Mouse (Mus musculus): Measurements from ENCODE around the gene Ttll1.
A peak's percentile ranks its signal among the peaks of the same experiment; 100 is the strongest.
"Not testable (repeated sequence)": the region's sequence is repeated elsewhere in the genome, so short reads cannot be mapped to it uniquely, and the experiment has no call there.

The Ttll1 gene

DNA sequence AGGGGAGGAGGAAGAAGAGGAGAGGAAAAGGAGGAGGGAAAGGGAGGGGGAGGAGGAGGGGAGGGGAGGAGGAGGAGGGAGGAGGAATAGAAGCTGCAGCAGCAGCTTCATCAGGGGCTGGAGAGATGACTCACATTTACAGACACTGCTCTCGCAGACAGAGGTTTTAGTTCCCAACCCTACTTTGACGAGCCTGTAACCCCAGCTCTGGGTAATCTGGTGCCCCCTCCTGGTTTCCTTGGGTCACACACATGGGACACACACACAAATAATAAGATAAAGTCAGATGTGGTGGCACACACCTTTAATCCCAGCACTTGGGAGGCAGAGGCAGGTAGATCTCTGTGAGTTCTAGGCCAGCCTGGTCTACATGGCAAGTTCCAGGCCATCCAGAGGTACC is 27.2 kb downstream of the Ttll1 start:
- peak; percentile 49 for DNase-seq (ENCODE audit: extremely low read depth, low read depth)

DNA sequence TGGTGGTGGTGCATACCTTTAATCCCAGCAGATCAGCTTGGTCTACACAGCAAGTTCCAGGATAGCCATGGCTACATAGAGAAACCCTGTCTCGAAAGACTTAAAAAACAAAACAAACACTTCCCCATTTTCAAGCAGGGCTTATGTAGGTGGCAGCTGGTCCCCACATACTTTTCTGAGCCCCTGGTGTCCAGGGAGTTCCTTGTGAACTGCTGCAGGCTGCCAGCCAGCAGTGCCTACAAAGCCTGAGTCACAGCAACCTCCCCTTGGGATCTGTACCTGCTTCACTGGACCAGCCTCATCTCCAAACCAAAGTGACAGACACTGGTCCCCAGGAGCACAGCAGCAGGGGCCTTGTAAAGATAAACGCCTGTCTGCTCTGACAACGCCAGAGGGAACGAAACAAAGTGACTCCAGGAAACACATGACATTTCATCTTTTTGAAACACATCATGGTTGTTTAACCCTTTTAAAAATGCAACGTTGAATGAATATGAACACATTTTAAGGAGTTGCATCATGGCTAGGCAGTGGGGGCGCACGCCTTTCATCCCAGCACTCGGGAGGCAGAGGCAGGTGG is 28.0 kb downstream of the Ttll1 start:
- peak; percentile 48 for DNase-seq (ENCODE audit: extremely low read depth, low read depth)

DNA sequence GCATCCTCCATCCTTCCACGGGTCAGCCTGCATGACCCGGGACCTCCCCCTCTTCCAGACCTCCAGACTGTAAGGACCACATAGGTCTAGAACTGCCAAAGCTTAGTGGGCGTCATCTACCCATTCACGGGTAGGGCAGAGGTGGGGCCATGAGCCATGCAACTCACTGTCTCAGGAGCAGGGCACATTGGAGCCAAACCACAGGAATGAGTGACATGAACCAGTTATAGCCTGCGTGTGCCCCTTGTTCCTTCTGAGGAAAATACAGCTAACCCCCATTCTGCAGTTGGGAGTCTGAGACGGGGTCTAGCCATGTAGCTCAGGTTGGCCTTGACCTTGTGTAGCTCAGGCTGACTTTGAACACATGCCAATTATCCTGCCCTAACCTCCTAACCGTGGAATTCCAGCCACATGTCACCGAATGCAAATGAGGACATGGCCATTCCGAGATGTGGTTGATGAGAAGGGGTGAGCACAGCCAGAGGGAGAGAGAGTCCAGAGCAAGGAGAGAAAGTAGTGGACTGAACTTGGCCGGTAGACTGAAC is 29.4 kb downstream of the Ttll1 start:
- no peak for DNase-seq (ENCODE audit: extremely low read depth, low read depth)

DNA sequence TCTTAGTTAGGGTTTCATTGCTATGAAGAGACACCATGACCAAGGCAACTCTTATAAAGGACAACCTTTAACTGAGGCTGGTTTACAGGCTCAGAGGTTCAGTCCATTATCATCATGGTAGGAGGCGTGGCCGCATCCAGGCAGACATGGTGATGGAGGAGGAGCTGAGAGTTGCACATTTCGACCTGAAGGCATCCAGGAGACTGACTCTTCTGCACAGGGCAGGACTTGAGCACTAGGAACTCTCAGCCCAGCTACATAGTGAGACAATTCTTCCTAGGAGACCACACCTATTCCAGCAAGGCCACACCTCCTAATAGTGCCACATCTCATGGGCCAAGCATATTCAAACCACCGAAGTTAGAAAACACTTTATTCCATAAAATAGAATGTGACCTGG is 30.9 kb downstream of the Ttll1 start:
- DNase-seq (ENCODE audit: extremely low read depth, low read depth): no peak

DNA sequence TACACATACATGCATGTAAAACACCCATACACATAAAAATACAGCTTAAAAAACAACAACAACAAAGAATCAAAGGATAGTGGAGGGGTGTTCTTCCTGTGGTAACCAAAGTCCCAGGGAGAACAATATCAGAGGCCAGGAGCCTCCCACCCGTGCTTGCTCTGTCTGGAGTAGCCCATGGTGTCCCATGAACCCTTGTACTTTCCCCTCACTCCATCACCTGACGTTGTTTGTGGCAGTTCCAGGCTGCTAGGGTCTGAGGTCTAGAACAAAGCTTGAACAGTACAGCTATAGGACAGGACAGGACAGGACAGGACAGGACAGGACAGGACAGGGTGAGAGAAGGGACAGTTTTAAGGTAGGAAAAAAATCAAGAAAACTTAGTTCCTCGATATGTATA is 32.6 kb downstream of the Ttll1 start:
- no peak for DNase-seq (ENCODE audit: extremely low read depth, low read depth)

DNA sequence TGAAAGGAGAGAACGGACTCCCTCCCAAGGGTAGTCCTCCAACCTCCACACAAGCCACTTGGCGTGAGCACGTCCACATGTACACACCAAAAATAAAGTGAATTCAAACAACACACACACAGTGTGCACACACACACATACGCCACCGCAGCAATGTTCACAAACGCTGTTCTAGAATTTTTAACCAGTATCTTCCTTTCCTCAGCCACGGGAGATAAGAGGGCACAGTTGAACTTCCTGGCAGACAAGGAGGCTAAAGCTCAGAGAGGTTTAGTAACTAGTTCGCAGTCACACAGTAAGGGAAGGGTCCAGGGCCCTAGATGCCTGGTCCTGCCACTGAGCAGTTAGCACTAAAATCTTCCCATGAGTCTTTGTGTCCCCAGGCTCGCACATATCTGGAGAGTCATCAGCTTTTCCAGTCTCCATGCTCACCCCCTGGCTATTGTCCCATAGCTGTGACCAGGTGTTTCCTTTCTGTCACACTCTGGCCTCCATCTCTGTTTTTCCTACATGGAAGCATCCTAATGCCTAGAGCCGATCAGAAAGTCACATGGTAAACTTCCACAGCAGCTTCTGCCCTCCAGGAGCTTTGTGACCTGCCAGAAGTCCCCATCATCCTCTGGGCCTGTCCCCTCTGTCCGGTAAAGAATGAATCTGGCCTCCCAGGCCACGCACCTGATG is 34.0 kb downstream of the Ttll1 start:
- DNase-seq (ENCODE audit: extremely low read depth, low read depth): no peak

DNA sequence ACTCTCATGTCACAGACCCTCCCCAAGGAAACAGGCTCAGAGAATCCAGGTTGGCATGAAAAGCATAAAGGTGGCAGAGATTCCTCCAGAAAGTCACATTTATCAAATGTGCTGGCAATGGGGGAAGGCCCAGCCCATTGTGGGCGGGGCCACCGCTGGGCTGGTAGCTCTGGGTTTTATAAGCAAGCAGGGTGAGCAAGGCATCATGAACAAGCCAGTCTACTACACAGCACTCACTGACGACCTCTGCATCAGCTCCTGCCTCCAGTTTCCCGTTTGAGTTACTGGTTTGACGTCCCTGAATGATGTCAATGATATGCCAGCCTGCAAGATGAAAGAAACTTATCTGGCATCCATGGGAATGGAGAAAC is 36.2 kb downstream of the Ttll1 start:
- peak; percentile 32 for DNase-seq (ENCODE audit: extremely low read depth, low read depth)

DNA sequence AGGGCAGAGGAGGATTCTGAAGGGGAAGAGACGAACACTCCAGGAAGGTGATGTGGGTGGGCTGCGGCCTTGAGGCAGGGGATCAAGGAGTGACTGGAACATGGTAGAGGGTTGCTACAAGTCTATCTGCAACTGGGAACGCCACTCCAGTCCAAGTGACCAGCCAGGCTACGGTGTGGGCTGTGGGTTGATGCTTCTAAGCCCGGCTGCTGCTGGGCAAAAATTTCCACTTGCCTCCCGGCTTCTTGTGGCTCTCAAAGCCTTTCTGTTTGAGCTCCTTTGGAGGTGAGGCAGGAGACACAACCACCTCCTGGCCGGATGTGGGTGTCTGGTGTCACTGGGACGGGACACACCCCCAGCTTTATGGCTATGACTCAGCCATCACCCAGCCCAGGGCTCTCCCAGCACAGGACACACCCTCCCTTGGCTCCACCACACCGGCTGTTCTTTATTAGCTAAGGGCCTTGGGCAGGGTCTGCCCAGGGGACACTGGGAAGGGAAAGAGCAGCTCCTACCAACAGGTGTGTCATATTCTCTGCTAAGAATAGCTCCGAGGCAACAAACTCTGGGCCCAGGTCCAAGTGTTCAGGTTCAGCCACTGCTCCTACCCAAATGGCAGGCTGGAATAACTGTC is 36.7 kb downstream of the Ttll1 start:
- peak; percentile 58 for DNase-seq (ENCODE audit: extremely low read depth, low read depth)

DNA sequence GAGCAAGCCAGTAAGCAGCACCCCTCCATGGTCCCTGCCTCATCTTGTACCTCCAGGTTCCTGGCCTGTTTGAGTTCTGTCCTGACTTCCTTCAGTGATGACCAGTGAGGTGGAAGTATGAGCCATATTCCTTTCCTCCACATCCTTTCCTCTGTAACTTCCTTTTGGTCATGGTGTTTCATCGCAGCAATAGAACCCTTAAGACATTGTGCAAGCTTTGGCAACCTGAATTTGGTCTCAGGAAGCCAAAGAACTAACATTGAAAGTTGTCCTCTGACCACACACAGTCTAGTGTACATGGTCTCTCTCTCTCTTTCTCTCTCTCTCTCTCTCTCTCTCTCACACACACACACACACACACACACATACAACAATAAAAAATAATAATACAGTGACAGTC is 37.4 kb downstream of the Ttll1 start:
- DNase-seq (ENCODE audit: extremely low read depth, low read depth): no peak

DNA sequence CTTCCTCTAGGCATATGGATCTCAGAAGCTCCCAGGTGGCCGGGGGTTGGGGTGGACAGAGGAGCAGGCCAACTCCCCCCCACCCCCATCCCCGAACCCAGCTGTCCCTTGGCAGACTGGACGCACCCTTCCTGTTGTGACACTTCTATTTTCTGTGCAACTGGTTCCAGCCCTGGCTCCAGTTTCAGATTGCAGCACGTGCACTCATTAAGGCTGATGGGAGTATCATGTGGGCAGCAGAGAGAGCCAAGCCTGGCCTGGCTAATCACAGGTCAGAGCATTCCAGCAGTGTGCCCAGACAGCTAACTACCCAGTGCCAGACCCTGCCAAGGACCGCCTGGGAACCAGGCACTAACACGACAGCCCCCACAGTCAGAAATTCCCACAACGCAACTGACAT is 39.2 kb downstream of the Ttll1 start:
- DNase-seq (ENCODE audit: extremely low read depth, low read depth): no peak

DNA sequence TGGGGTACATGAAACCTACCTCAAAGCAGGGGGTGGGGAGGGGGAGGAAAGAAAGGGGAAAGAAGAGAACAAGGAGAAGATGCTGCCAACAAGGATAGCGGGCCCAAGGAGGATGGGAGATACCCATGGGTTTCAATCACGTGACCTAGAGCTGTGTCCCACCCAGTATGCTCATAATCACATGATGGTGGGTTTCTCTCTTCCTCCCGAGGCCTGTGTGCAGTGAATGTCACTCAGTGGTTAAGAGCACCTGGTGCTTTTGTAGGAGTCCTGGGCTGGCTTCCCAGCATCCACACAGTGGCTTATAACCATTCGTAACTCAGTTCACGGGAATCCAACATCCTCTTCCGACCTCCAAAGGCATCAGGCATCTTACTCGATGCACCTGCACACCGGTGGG is 40.2 kb downstream of the Ttll1 start:
- DNase-seq (ENCODE audit: extremely low read depth, low read depth): no peak

DNA sequence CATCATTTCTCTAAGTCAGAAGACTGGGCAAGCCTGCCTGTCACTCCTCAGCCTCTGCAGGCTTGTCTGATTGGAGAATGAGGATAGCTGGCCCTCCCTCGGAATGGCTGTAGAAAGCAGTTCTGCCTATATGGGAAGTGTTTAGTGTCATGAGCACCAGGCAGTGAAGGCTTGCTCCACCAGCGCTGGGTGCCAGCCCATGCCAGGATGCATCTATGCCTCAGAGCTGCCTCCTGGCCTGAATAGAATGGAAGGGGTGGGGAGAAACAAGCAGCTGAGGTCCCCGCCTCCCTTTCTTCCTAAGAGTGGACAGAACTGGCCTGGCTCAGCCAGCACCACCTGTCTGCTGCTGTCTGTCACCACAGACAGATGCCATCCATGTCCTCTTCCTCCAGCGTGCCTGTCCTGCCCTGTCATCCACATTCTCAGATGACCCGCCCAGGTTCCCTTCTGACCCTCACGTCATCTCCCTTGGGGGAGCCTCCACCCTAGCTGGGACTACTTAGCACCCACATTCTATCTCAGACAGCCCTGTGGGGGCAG is 41.3 kb downstream of the Ttll1 start:
- DNase-seq (ENCODE audit: extremely low read depth, low read depth): no peak

DNA sequence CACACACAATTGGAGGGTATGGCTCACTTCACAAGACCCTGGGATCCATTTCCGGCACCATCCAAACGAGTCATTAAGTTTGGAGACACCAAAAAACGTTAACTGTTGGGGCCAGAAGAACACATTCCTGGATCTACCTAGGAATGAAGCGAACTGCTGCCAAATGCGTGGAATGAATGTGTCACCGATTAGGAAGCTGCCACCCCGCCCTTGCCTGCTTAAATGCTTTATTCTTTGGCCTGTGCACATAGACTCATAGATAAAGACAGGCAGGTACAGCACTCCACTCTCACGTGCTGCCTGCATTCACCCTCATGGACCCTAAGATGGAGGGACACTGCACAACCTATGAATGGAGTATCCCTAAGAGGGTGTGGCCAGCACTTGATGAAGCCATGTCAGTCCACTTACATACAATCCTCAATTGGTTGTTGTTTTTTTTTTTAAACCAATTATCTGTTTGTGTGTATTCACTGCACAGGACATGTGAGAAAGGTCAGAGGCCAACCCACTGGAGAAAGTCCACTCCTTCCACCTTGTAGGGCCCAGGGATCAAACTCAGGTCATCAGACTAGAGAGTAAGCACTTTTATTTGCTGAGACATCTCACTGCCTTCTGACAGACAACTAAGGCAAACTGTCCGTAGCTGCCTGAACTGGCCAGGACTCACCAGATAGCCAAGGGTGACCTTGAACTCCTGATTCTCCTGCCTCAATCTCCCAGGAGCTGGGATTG is 43.3 kb downstream of the Ttll1 start:
- DNase-seq (ENCODE audit: extremely low read depth, low read depth): no peak

DNA sequence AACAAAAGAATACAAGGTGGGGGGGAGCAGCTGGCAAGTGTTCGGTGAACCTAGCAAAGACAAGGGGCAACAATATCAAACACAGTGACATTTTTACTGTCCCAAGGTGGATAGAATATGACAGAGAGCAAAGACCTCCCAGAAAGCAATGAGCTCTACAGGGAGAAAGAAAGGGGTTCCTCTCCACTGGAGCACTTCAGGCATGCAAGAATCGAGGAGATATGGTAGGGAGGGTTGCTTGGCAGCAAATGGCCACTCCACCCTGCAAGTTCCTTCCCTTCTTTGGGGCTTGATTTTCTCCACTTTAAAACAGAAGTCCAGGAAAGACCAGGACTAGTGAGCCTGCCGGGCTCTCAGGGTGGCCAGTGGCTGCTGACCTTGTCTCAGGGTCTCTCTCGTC is 44.4 kb downstream of the Ttll1 start:
- no peak for DNase-seq (ENCODE audit: extremely low read depth, low read depth)

DNA sequence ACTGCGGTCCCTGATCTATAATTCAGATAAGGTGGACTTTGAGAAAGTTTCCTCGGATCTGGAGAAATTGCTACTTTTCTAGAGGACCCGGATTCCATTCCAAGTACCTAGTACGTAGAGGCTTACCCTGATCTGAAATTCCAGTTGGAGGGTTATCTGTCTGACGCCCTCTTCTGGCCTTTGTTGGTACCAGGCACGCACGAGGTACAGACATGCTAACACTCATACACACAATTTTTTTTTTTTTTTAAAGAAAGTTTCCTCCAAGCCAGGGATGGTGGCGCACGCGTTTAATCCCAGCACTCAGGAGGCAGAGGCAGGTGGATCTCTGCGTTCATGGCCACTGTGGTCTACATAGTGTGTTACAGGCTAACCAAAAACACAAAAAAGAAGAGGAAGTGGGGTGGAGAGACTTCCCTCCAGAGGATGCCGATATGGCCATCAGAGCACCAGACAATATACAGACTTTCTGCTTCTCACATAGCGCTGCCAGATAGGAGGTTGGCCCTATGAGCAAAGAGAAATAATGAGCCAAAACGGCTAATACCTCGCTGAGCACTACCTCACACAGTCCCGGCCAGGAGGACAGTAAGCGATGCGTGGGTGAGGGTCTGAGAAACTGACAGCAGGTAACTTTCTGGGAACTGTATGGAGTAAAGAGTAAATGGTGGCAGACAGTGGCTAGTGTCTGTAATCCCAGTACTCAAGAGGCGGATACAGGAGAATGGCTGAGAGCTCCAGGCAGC is 45.6 kb downstream of the Ttll1 start:
- DNase-seq (ENCODE audit: extremely low read depth, low read depth): no peak

DNA sequence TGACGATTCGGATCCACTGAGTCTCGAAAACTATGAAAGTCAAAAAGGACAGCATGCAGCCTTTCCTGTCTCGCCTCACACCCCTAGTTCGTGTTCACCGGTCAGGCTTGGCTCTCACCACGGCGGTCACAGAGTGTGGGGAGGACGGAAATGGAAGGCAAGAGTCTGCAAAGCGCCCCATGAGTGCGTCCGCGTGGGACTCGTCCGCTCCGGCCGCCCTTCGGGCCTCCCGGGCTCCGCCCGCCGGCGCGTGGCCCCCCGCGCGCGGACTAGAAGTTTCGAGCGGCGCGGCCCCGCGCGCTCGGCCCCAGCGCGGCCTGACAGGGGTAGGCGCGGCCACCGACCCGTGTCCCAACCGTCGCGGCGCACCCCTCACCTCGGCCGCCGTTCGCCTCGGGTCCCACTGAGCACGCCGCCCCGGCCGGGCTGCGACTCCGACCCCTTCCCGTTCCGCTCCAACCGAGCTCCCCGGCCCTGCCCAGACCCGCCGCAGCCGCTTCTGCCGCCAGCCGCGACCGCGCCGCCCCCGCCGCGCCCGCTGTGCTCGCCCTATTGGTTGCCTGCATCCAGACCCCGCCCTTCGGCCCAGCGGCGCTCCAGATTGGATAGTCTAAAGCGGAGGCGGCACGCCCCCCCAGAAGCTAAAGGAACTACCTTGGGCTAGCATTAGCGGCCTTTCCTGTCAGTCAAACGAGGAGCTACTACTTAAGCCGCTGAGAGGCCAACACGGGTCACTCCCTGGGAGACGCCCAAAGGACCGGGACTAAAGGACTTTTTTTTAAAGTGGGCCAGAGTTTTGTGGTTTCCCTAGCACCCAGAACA is 46.4 kb downstream of the Ttll1 start, which contains the start of gene Pacsin2:
Gene Pacsin2 (minus strand): TSS at position 524 of the 822 bp plus-strand sequence.
- DNase-seq (ENCODE audit: extremely low read depth, low read depth): peak; percentile 97

DNA sequence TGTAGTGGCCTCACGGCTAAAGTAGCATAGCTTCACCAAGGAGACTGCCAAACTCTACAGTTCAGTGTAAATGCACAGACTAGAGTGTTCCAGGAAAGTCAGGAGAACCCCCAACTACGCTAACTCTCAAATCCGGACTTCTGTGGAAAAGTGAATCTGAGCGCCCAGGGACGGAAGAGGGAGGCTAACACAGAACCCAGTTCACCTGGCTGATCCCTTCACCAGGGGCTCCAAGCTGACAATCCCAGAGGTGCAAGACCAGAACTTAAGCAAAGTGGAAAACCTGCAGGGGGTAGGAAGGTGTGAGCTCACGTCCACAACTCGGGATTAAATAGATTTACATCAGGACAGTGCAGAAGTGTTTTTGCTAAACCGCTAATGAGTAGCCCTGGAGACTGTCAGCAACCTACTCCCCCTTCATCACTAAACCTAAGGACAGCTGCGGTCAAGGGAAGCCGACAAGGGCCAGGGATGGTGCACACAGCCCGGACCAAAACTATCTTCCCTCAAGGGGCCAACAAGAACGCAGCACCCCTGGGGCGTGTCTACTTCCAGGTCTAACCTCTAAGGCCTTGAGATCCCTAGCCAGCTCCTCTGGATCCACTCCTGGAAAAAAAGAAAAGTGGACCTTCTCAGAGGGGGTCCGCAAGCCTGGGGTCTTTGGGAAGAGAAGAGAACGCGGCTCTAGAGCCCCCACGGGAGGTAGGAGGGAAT is 47.2 kb downstream of the Ttll1 start:
- DNase-seq (ENCODE audit: extremely low read depth, low read depth): peak; percentile 28

DNA sequence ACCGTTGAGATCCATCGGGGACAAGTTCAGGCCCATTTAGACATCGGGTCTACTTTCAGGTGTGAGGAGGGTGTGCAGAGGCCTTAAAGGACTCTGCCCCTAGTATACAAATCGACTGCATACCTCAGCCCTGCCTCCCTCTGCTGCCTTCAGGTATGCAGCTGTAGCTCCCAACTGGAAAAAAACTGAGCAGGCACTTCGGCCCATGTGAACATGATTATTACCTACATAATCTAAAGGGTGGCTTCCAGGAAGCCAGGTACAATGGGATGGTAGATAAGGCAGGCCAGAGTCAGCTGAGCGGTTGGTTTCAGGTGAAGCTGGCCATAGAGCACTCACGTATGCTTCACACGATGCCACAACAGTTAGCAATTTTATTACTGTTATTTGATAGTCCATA is 48.3 kb downstream of the Ttll1 start:
- not testable (repeated sequence) for DNase-seq (ENCODE audit: extremely low read depth, low read depth)

DNA sequence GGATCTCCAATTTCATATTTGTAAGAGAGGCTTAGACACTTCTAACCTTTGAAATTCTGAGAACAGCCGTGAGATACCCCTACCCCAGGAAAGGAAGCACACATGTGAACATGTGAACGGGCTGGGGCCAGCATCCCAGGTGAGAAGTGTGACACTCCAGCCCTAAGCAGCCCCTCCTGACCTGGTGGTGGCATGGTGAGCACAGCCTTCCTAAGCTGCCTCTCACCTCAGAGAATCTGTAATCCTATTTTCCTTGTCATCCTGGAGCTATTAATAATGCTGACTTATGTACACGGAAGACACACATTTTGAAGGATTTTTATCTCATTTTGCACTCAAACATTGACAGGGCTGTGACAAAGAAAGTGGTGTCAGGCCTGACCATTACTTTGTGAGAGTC is 49.8 kb downstream of the Ttll1 start:
- no peak for DNase-seq (ENCODE audit: extremely low read depth, low read depth)

DNA sequence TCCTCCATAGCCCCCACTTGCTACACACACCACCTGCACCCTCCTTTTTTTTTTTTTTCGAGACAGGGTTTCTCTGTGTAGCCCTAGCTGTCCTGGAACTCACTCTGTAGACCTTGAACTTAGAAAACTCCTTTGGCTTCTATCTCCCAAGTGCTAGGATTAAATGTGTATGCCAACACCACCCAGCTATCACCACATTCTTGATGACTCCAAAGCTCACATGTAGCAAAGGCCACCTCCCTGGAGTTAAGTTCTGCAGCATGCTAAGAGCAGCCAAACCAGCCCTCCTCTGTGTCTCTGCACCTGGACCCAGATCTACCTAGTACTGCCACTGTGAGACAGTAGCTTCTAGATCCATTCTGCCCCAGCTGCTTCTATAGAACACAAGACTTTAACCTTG is 53.2 kb downstream of the Ttll1 start:
- no peak for DNase-seq (ENCODE audit: extremely low read depth, low read depth)

Measured in MEL-GATA-1-ER (cell line).